Mouse (Mus musculus) thymus, postnatal 10 days (tissue): ENCODE data around the gene Asb4.

Source experiments
- DNase-seq, 2 experiments: peaks; one replicate each; pipeline ENCODE4 v3.0.0; 2021; ENCODE audit warnings: low spot score in 2 of 2

Gene Asb4

DNA sequence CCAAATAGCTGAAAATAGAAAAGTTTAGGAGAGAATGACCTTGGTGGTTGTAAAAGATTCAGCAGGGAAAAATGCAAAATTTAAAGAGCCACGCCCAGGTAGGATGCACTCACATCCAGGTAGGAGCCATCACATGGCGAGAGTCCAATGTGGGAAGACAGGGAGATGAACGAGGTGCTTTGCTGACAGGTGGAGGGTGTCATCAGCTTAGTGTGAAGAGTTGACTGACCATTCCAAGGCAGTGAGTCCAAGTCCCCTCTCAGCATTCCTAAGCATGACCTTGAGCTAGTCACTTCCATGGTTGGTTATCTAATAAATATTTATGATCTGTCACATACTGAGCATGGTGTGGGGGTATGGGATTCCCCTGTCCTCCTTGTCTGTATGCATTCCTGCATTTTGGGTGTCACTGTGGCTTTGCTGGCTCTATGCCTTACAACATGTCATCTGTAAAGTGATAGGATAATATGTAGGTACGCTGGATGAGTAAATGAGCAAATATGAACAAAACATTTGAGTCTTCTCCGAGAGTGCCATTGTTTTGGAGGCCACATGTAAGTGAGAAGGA is 61.2 kb downstream of the Asb4 start:
- no peak for DNase-seq

GRCm38 (mm10) chr6:5447013-5447412 is 63.8 kb downstream of the Asb4 start:
- DNase-seq, result no peak

GRCm38 (mm10) chr6:5447546-5447945 is 64.4 kb downstream of the Asb4 start:
- DNase-seq, result no peak

- no peak for DNase-seq
Observed at GRCm38 (mm10) chr6:5448396-5448795, 65.2 kb downstream of the Asb4 start.

DNA sequence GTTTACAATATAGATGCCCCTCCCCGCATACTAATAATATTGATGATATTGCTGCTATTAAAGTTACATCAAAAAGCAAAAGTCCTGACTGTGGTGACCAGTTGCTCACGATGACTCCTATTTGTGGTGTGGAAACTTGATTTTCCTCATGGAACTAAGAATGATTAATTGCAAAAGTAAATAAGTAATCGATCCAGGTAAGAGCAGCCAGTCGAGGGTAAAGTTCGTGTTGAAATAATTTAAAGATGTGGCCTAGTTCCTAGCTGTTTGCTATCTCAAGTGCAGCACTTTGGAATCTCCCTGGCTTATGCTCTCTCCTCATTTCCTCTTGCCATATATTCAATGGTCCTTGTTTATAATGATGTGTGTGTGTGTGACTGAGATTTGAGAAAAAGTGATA is 66.7 kb downstream of the Asb4 start:
- DNase-seq, result no peak

DNA sequence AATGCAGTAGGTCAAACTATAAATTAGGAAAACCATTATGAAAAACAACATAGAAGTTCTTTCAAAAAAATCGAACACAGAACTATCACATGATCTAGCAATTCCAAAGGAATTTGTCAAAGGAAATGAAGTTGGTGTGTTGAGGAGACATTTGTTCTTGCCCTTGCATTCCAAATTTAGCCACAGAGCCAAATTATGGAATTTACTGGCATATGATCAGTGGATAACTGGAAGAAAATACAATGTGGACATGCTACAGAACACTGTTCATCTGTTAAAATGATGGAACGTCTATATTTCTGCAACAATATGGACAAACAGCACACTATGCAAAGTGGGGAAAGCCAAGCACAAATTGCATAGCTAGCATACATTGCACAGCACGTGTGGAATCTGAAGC is 72.7 kb downstream of the Asb4 start:
- no peak for DNase-seq

GRCm38 (mm10) chr6:5470480-5471318 is 87.5 kb downstream of the Asb4 start:
- no peak for DNase-seq

- no peak for DNase-seq
Observed at GRCm38 (mm10) chr6:5472692-5473091, 89.5 kb downstream of the Asb4 start.

DNA sequence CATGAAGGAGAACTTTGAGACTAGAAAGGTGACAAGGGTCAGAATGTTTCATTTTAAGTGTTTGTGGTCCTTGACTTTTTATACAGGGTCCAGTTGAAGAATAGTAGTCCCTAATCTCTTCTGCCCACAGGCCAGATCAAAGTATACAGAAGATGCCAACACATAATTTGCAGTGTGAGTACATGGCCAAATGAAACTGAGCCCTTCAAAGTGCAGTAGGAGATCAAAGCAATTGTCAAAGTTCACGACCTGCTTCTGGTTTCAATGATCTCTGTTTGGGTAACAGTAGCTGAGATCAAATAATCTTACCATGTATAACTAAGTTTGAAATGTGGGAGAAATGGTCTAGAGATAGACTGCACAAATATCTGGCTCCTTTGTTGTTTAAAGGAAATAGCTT is 90.8 kb downstream of the Asb4 start:
- no peak for DNase-seq

DNA sequence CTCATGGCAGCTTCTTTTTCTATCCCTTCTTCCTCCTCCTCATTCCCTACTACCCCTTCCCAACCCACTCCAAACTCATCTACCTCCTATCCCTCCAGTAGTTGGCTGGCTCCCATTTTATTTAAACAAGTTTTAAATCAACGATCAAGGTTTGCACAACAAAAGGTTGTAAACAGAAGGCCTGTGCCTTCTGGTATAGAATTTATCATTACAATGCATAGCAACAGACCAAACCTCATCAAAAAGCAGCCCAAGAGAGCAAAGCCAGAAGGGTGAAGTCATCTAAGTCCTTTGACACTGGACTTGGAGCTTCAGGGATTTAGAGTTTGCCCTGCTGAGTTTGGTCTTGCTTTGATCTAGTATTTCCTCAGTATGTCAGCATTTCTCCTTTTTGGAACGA is 97.9 kb downstream of the Asb4 start:
- no peak for DNase-seq

DNA sequence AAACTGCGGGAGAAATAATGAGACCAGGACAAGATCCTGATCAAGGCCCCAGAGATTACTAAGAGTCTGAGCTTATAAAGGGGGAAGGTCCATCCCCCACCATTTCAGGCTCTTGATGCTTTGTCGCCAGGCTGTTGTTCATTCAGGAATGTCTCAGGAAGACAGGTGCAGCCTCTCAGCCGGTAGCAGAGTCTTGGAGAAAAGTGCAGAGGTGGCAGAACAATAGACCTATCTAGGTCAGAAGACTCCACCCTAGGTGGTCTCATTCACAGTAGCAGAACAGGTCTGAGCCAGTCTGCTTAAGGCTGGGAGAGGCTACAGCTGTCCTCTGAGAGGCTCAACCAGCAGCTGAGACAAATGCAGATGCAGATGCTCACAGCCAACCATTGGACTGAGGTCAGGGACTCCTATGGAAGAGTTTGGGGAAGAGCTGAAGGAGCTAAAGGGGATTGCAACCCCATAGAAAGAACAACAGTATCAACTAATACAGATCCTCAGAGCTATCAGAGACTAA is 99.1 kb downstream of the Asb4 start:
- DNase-seq, result no peak
